Mouse (Mus musculus): Measurements from ENCODE around the gene Tmem215.
A peak's percentile ranks its signal among the peaks of the same experiment; 100 is the strongest.

Tmem215 gene

GRCm38 (mm10) chr4:40471880-40472279, at the start of gene Tmem215:
Gene Tmem215, plus strand, starts transcription at chr4:40472180.
- DNase-seq (ENCODE audit: low read depth, low spot score): no peak

GRCm38 (mm10) chr4:40431916-40432315, 40.1 kb upstream of the Tmem215 start:
- DNase-seq (ENCODE audit: low read depth, low spot score): no peak

GRCm38 (mm10) chr4:40433379-40433778, 38.6 kb upstream of the Tmem215 start:
- no peak for DNase-seq (ENCODE audit: low read depth, low spot score)

GRCm38 (mm10) chr4:40434388-40434787, 37.6 kb upstream of the Tmem215 start:
- no peak for DNase-seq (ENCODE audit: low read depth, low spot score)

GRCm38 (mm10) chr4:40443565-40443964, 28.4 kb upstream of the Tmem215 start:
- DNase-seq (ENCODE audit: low read depth, low spot score): no peak

- DNase-seq (ENCODE audit: low read depth, low spot score): no peak
Observed at GRCm38 (mm10) chr4:40472700-40473530, 935 bp downstream of the Tmem215 start.

- no peak for DNase-seq (ENCODE audit: low read depth, low spot score)
Observed at GRCm38 (mm10) chr4:40473911-40474310, 1.9 kb downstream of the Tmem215 start.

GRCm38 (mm10) chr4:40477963-40478362, 6.0 kb downstream of the Tmem215 start:
- DNase-seq (ENCODE audit: low read depth, low spot score): no peak

- no peak for DNase-seq (ENCODE audit: low read depth, low spot score)
Observed at GRCm38 (mm10) chr4:40486546-40486945, 14.6 kb downstream of the Tmem215 start.

GRCm38 (mm10) chr4:40491731-40492130, 19.8 kb downstream of the Tmem215 start:
- DNase-seq (ENCODE audit: low read depth, low spot score): no peak

- DNase-seq (ENCODE audit: low read depth, low spot score): no peak
Observed at GRCm38 (mm10) chr4:40496354-40496753, 24.4 kb downstream of the Tmem215 start.

GRCm38 (mm10) chr4:40496828-40497227, 24.8 kb downstream of the Tmem215 start:
- DNase-seq (ENCODE audit: low read depth, low spot score): no peak

- no peak for DNase-seq (ENCODE audit: low read depth, low spot score)
Observed at GRCm38 (mm10) chr4:40499812-40500591, 28.0 kb downstream of the Tmem215 start.

- DNase-seq (ENCODE audit: low read depth, low spot score): peak; percentile 81
Observed at GRCm38 (mm10) chr4:40502459-40502858, 30.5 kb downstream of the Tmem215 start.

GRCm38 (mm10) chr4:40509534-40509933, 37.6 kb downstream of the Tmem215 start:
- DNase-seq (ENCODE audit: low read depth, low spot score): peak; percentile 63

GRCm38 (mm10) chr4:40513235-40513634, 41.3 kb downstream of the Tmem215 start:
- peak; percentile 60 for DNase-seq (ENCODE audit: low read depth, low spot score)

- DNase-seq (ENCODE audit: low read depth, low spot score): no peak
Observed at GRCm38 (mm10) chr4:40518545-40519324, 46.8 kb downstream of the Tmem215 start.

All from telencephalon, adult 2 months (tissue).